Mouse (Mus musculus): ENCODE results near the gene BC037034.

Gene BC037034

DNA sequence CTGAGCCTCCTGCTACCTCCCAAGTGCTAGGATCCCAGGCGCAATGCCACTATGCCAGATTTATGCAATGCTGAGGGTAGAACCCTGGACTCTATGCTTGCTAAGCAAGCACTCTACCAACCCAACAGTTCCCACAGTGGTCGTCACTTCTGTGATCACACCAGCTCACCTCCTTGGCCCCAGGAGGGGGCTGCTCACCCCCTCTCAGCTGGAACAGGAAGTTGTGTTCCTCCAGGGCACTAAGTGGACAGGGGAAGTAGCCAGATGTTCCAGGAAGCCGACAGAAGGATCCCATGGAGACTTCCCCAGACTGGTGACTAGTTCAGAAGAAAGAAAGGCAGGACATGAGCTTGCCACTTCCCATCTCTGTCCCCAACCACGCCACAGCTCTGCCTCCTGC is 1.8 kb downstream of the BC037034 start:
- DNase-seq (ENCODE audit: low read depth, low spot score), result no peak

DNA sequence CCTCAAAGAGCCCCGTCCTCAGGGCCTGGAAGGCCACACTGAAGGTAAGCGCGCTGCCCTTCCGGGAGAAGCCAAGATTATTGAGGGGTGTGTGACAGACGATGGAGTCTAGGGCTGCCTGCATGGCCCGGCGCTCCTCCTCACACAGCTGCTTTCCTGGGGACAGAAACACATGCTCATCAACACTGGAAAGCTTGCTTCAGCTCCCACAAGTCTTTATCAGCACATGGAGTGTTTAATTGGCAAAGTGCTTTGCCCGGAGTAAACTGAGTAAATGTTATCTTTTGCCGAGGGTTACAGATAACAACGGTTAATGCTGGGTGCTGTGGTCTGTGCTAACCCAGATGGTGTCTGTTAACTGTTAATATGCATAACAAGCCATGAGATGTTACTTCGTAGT is 3.0 kb downstream of the BC037034 start:
- DNase-seq (ENCODE audit: low read depth, low spot score), result no peak

DNA sequence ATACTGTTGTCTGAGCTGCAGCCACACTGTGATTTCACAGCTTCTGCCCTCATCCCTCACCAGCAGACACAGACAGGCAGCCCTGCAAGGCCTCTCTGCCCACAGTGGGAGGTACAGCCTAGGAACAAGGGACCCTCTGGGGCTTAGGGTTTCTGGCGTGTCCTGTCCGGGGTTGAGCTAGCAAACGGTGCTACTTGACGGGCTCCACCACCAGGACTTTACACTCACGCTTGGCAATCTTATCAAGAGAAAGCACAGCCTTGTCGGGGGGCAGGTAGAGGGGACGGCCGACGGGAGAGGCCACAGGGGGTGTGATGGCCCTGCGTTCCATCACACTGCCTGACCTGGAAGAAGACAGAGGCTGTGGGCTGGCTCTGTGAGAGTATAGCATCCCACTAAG is 3.8 kb downstream of the BC037034 start:
- no peak for DNase-seq (ENCODE audit: low read depth, low spot score)

- no peak for DNase-seq (ENCODE audit: low read depth, low spot score)
These were observed 4.8 kb downstream of the BC037034 start for GRCm38 (mm10) chr5:138258993-138259392.

DNA sequence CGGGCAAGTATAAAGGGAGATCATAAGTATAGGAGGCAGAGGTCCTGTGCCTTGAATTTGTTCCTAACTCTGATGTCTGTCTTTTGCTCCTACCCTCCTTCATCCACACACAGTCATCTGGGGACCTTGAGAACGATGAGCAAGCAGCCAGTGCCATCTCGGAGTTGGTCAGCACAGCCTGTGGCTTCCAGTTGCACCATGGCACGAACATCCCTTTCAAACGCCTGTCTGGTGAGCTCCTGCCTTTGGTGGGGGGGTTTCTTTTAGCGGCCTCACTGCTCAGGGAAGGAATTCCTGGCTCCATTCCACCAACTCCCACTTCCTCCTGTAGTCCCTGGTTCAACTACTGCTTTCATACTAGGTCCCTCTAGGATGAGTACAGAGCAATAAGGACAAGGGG is 5.3 kb downstream of the BC037034 start:
- peak; percentile 36 for DNase-seq (ENCODE audit: low read depth, low spot score)

GRCm38 (mm10) chr5:138258078-138258477 is 5.8 kb downstream of the BC037034 start:
- no peak for DNase-seq (ENCODE audit: low read depth, low spot score)

DNA sequence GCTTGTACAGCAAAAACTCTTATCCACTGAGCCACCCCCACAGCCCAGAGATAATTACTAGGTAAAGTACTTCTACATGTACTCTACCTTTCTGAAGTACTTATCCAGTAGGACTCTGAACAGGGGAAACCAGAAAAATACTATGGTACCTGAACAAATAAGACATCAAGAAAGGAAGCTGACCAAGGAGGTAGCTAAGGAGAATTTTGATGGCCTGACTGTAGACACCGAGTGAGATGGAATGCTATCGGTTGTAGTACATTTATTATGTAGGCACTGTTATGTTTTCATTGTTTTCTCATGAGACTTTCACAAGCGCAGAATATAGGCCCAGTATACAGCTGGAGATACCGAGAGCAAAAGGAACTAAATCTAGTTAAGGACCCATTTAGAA is 6.3 kb downstream of the BC037034 start:
- DNase-seq (ENCODE audit: low read depth, low spot score), result no peak

GRCm38 (mm10) chr5:138256966-138257584 is 6.8 kb downstream of the BC037034 start:
- DNase-seq (ENCODE audit: low read depth, low spot score), result no peak

- DNase-seq (ENCODE audit: low read depth, low spot score), result no peak
These were observed 7.8 kb downstream of the BC037034 start for GRCm38 (mm10) chr5:138256094-138256467.

GRCm38 (mm10) chr5:138255353-138256093 is 8.3 kb downstream of the BC037034 start, which contains the start of gene Lamtor4:
Gene Lamtor4, plus strand, starts transcription at chr5:138255482.
- peak; percentile 99 for DNase-seq (ENCODE audit: low read depth, low spot score)

- no peak for DNase-seq (ENCODE audit: low read depth, low spot score)
These were observed 10.8 kb downstream of the BC037034 start for GRCm38 (mm10) chr5:138253061-138253460.

GRCm38 (mm10) chr5:138251144-138251543 is 12.7 kb downstream of the BC037034 start:
- DNase-seq (ENCODE audit: low read depth, low spot score), result no peak

GRCm38 (mm10) chr5:138241511-138241910 is 22.3 kb downstream of the BC037034 start:
- DNase-seq (ENCODE audit: low read depth, low spot score), result no peak

- no peak for DNase-seq (ENCODE audit: low read depth, low spot score)
These were observed 29.6 kb downstream of the BC037034 start for GRCm38 (mm10) chr5:138234224-138234623.

- DNase-seq (ENCODE audit: low read depth, low spot score), result no peak
These were observed 30.1 kb downstream of the BC037034 start for GRCm38 (mm10) chr5:138233778-138234177.

DNA sequence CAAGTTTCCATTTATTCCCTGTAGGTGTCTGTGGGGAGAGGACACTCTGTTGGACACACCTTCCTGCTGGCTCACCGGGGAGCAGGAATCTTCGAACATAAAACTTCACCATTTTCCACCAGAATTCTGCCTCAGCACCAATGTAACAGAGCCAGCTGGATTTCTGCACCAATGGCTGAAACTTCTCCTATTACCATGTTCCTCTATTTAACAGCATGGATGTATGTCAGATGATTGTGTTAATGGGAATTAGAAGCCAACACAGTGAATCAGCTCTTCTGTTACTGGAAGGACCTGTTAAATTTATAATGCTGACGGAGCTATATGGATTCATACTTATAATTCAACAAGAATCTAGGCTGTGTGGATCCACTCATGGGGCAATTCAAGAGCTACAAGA is 34.3 kb downstream of the BC037034 start:
- no peak for DNase-seq (ENCODE audit: low read depth, low spot score)

DNA sequence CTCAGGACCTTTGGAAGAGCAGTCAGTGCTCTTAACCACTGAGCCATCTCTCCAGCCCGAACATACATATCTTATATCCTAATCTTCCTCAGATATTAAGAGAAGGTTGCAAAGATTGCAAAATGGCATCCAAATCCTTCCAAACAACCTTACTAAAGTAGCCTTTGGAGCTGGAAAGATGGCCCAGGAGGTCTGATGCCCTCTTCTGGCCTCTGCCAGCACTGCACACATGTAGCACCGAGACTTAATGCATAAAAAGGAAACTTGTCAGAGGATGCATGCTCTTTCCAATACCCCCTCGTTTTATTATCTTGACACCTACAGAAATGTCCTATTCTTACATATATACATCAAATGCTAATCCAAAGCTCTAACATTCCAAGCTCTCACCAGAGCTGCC is 35.8 kb downstream of the BC037034 start:
- peak; percentile 16 for DNase-seq (ENCODE audit: low read depth, low spot score)

DNA sequence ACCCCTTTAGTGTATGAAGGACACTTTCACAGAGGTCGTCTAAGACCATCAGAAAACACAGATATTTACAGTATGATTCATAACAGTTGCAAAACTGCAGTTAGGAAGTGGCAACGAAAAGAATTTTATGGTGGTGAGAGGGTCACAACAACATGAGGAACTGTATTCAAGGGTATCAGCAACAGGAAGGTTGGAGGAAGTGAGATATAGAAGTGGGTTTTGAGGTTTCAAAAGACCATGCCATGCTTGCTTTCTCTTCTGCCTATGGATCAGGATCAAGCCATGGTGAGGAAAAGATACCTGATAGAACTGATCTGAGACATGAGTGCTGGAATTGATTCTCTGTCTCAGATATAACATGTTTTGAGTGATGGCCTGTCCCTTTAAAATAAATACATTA is 36.5 kb downstream of the BC037034 start:
- no peak for DNase-seq (ENCODE audit: low read depth, low spot score)

DNA sequence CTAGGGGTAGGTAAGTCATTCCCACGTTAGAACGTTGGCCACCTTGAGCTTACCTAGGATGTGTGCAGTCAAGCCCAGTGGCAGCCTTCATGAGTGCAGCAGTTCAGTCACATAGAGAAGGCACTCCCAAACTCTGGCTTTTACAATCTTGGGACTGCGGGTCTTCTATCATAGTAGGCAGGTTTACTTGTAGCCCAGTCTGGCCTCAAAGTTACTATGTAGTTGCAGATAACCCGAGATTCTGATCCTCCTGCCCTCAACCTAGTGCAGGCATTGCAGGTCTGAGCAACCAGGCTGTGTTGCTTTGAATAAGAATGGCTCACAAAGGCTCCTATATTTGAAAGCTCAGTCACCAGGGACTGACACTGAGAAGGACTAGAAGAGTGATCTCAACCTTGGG is 37.3 kb downstream of the BC037034 start:
- no peak for DNase-seq (ENCODE audit: low read depth, low spot score)

DNA sequence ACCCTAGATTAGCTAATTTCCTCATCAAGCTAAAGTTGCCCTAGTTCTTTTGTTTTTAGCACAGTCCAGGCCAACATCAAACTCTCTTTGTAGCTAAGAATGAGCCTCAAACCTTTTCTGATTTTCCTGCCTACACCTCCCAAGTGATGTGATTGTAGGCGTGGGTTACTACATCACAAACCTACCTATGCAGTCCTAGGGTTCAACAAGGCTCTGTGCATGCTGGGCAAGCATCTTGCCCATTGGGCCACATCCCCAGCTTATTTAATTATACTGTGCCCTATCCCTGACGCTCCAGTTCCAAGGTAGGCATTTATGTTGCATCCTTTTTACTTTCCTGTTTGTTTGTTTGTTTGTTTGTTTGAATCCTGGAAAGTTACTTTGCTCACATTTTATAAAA is 38.1 kb downstream of the BC037034 start, which contains the start of gene Nxpe5:
TSS of gene Nxpe5 (plus strand) at position 199 of the 400 bp plus-strand sequence.
- no peak for DNase-seq (ENCODE audit: low read depth, low spot score)

- peak; percentile 10 for DNase-seq (ENCODE audit: low read depth, low spot score)
These were observed 40.5 kb downstream of the BC037034 start for GRCm38 (mm10) chr5:138223287-138223686.

DNA sequence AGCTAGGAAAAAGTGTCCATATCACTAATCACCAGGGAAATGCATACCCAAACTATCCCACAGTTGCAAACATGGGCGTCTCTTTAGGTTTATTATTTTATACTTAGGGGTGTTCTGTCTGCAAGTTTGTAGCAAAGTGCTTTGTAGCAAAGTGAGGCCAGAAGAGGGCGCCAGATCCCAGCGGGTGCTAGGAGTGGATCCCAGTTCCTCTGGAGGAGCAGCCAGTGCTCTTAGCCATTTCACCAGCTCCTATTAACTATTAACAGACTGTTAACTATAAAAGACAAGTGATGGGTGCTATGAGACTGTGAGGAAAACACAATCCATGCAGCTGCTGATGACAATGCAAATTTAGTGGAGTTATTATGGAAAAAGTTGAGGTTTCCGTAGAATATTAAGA is 41.7 kb downstream of the BC037034 start:
- DNase-seq (ENCODE audit: low read depth, low spot score), result peak; percentile 81

GRCm38 (mm10) chr5:138219864-138220263 is 44.0 kb downstream of the BC037034 start:
- DNase-seq (ENCODE audit: low read depth, low spot score), result no peak

All from brain, adult 2 months (tissue).